Mouse (Mus musculus) hindbrain, embryonic 12.5 days (tissue): ENCODE results near the gene Tbx2. TPM values are rescaled to one million over a fixed set of nuclear protein-coding genes. Genes with fewer than 3 reads are reported as not detected.

Experiments used
- polyA plus RNA-seq: library from polyadenylated mRNA; unstranded; fragments of >200 nt; fragmentation: Nextera tagmentation; extraction: Ambion mirVana; gene quantifications from 2 replicates; pipeline ENCODE4 v1.2.1, GENCODE M21; 2016

The Tbx2 gene
- polyA plus RNA-seq, 1 experiment from 2014 or later, result 4.9 TPM

Other genes starting within 250 kb of the Tbx2 start
- gene Gm11444, start 17.8 kb downstream of the Tbx2 start, polyA plus RNA-seq, result not detected in 2 replicates
- 0.57 and 0.94 TPM in 2 replicates for gene Tbx4, start 53.9 kb downstream of the Tbx2 start, polyA plus RNA-seq